Mouse (Mus musculus) adrenal gland, postnatal 10 days (tissue): ENCODE measurements around the gene Srrt. TPM values are rescaled to one million over a fixed set of nuclear protein-coding genes. Genes with fewer than 3 reads are reported as not detected.
A peak's percentile ranks its signal among the peaks of the same experiment; 100 is the strongest.
"Not testable (repeated sequence)": the region's sequence is repeated elsewhere in the genome, so short reads cannot be mapped to it uniquely, and the experiment has no call there.

ENCODE experiments used
- DNase-seq: peaks from one replicate; pipeline ENCODE4 v3.0.0; 2021; ENCODE audit warnings: mixed read lengths
- total RNA-seq, 2 experiments: library from RNA; stranded (reverse); gene quantifications; 2 replicates each; pipeline ENCODE4 v1.2.3; 2021

Srrt gene
- total RNA-seq, 2 experiments from 2014 or later: 130 to 173 TPM

DNA sequence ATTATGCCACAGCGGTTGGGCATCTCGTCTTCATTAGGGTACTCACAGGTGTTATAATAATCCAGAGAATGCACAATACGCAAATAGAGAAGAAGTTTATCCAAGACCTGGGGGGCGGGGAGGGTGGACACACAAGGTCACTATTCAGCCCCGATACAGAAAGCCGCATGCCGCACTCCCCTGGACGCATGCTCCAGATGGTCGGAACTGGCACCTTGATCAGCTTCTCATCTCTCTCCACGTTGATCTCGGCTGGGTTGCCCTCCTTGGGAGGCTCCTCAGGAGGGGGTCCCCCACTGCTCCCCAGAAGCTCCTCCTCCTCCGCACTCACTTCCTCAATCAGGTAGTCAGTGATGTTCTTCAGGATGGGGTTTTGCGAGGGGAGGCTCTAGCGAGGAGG, 10.3 kb downstream of the Srrt start:
- DNase-seq: no peak

DNA sequence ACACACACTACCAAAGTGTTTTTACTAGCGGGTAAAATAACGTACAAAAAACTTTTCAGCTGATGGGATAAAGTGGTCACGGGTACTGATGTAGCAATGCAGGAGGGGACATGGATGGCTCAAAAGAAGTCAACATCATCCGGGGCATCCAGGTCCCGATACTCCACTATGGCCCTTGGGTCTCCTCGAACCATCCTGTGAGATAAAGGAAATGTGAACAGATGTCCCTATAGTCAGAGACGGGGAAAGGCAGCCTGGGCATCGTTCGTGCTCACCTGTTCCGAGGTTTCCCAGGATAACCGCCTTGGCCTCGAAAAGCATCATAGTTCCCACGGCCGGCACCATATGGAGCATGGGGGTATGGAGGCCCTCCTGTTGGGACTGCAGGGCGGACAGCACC, 11.8 kb downstream of the Srrt start:
- no peak for DNase-seq

DNA sequence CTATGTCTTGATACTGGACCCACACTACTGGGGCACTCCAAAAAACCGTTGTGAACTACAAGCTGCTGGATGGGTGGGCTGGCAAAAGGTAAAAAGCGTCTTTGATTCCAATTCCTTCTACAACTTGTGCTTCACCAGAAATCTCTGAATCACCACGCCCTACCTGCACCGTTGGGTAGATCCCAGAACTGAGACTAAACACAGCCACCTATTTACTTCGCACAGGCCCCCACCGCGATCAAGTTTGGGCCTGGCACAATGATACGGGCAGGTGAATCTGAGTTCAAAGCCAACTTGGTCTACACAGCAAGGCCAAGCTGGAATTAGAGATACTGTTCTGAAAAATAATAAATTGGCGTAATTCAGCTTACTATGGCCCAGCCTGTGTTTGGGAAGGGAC, 12.2 kb downstream of the Srrt start:
- DNase-seq: no peak

DNA sequence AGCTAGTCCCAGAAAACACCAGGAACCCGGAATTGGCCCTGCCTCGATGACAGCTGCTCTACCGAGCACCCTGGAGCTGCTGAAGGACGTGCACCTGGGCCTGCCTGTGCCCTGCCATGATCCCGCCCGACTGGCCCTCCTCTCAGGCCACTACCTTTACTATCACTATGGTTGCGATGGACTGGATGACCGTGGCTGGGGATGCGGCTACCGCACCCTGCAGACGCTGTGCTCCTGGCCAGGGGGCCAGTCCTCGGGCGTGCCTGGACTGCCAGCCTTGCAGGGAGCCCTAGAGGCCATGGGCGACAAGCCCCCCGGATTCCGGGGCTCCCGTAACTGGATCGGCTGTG, 12.8 kb downstream of the Srrt start:
- no peak for DNase-seq

DNA sequence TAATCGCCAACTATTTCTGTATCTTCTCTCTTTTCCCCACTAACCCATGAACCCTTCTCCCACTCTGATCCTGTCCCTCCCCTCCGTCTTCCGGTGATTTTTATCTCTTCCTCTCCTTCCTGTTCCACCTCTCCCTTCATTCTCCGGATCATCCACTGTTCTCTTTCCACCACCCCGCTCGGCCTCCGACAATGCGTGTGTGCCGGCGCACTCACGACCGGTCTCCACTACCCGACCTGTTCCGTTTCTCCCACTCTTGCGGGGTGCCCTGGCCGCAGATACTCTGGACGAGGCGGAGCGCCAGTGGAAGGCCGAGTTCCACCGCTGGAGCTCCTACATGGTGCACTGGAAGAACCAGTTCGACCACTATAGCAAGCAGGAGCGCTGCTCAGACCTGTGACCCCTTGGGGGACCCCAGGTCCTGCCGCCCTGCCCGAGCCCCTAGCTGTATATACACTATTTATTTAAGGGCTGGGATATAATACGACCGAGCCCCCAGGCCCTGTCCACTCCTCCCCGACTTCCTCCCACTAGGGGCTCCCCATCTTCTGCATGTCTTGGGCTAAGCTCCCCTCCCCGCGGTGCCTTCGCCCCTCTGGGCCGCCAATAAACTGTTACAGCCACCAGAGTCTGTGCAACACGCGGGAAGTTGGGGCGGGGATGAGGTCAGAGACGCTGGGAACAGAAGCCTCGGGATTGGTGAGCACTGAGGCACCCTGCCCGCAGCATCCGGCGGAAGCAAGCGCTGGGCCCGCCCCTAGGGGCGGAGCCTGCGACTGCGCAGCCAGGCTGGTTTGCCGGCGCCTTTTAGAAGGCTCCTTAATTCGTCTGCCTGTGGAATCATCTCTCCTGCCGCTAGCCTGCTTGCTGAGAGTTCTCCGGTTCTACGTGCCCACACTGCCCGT, 13.4 kb downstream of the Srrt start, which contains the start of gene Ufsp1:
Gene Ufsp1 (plus strand): TSS at position 791 of the 905 bp plus-strand sequence.
- peak; percentile 98 for DNase-seq

DNA sequence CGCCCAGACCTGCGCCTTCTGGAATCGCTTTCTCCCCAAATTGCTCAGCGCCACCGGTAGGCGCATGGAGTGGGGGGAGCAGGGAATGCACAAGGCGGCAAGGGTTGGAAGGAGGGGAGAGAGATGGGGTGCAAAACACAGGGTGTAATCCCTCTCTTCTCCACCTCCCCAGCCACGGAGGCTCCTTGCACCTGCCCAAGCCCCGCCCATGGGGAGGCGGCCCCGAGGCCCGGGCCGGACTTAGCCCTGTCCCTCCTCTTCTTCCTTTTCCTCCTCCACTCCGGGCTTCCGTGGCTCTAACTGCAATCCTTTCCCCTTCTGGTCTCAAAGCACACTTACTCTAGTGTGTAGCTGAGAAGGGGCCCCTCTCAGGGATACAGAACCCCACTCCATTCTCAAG, 14.2 kb downstream of the Srrt start:
- DNase-seq: peak; percentile 90

DNA sequence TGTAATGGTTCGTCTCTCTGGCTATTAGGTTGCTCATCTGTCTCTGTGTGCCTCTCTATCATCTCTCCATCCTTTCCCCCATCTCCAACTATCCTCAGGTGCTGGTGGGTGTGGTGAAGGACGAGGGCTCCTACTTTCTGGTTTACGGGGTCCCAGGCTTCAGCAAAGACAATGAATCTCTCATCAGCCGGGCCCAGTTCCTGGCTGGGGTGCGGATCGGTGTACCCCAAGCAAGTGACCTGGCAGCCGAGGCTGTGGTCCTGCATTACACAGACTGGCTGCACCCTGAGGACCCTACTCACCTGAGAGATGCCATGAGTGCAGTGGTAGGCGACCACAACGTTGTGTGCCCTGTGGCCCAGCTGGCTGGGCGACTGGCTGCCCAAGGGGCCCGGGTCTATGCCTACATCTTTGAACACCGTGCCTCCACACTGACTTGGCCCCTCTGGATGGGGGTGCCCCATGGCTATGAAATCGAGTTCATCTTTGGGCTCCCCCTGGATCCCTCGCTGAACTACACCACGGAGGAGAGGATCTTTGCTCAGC, 16.0 kb downstream of the Srrt start:
- DNase-seq: no peak

DNA sequence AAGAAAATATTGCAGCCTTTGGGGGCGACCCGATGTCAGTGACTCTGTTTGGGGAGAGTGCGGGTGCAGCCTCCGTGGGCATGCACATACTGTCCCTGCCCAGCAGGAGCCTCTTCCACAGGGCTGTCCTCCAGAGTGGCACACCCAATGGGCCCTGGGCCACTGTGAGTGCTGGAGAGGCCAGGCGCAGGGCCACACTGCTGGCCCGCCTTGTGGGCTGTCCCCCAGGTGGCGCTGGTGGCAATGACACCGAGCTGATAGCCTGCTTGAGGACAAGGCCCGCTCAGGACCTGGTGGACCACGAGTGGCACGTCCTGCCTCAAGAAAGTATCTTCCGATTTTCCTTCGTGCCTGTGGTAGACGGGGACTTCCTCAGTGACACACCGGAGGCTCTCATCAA, 16.8 kb downstream of the Srrt start:
- DNase-seq: peak; percentile 83

DNA sequence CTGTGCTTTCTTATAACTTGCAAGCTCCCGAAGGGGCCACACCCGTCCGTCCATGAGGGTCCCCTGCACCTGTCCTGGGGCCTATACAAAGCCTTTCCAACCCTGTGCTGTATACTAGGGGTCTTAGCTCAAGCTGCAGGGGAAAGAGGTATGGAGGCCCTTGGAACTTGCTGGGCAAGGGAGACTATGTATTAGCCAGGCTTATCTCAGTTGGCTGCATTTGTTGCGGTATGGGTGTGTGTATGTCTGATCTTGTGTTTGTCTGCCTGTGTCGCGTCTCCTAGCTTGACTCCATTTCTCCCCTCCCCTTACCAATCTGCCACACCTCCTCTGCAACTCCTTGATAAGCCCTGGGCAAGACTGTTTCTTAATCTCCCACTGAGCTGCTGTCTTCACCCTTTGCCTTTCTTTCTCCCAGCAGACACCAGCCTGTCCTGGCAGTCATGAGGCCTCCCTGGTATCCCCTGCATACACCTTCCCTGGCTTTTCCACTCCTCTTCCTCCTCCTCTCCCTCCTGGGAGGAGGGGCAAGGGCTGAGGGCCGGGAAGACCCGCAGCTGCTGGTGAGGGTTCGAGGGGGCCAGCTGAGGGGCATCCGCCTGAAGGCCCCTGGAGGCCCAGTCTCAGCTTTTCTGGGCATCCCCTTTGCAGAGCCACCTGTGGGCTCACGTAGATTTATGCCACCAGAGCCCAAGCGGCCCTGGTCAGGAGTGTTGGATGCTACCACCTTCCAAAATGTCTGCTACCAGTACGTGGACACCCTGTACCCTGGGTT, 17.7 kb downstream of the Srrt start:
- DNase-seq: no peak

DNA sequence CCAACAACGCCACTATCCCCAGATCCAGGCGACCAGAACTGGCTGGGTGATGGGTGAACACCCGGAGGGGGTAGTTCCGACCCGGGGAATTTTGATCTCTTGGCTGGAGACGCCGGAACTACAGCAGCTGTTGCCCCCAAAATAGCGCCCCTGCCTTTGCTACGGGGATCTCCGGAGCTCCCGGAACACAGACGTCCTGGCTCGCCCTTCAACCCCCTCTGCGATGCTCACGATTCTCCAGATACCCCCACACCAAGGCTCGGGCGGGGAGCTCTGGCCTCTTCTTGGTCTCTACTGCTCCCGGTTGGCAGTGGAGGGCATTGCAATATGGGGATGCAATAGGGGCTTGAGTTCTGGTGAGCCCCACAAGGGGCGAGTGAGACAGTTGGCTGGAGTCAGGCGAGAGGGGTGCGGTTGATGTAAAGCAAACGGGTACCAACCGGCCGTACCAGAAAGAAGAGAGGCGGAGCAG, 18.4 kb downstream of the Srrt start:
- DNase-seq: peak; percentile 25

DNA sequence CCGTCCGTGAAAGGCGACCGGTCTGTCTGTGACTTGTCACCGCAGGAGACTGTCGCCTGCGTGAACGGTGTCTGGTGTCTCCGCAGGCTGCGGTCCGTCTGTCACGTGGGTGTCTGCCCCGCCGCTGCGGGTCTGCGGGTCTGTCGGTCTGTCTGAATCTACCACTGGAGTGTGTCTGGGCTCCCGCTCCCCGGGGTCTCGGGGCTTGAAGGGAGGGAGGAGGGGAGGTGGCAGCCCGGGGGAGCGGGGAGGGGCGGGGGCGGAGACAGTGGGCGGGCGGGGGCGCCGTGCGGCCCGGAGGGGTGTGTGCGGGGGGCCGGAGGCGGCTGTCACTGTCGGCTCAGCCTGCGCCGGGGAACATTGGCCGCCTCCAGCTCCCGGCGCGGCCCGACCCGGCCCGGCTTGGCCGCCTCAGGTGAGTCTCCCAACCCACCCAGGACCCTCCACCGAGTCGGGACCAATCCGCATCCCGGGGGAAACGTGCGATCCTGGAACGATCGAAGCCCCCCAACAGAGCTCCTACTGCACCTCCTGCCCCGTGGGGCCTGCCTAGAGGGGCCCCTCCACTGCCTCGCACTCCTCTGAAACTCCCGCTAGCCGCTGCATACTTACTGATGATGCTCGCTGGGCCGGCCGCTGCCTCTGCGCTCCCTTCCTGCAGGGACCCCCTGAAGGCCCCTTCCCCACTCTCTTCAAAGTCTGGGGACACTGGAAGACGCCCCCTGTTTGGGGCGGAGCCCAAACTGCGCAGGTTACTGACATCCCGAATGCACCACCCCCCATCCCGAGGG, 19.3 kb downstream of the Srrt start:
- DNase-seq: peak; percentile 21

DNA sequence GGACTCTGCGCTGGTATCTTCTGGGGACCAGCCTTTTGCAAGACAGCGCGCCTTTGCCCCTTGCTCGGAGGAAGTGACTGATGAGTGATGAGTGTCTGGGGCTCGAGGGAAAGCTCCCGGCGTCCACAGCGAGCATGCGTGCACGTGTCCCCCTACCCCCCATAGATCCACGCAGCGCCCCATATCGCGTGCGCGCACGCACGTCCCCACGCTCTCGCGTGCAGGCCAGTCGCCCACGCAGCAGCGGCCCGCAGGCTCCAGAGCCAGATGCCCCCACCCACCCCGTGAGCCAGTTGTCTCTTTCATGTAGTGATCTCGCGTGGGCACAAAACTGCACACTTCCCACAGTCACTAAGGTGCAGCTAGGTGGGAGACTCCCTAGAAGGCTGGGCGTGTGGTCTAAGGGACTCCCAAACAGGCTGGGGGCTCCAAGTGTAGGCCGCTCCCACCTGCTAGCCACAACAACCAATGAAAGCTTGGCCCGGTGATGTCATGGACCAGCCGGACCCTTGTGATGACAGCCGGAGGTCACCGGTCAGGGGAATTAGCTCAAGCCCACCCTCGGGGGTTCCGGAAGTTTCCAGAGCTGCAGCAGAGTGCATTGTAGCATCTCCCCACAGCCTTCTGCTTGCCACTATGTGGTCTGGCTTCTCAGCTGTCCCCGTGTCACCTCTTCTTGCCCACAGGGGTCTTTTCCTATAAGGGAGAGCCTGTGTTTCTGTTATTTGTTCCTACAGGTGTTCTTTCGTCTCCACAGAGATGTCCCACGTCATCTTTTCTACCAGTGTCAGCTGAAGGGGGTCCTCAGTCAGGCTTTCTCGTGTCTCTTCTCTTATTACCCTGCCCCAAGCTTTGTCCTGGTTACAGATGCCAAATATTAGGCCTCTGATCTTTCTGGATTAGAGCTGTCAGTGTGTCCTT, 20.2 kb downstream of the Srrt start, which contains the start of gene Ache:
Gene Ache (plus strand): TSS at position 488 of the 921 bp plus-strand sequence.
- peak; percentile 21 for DNase-seq

DNA sequence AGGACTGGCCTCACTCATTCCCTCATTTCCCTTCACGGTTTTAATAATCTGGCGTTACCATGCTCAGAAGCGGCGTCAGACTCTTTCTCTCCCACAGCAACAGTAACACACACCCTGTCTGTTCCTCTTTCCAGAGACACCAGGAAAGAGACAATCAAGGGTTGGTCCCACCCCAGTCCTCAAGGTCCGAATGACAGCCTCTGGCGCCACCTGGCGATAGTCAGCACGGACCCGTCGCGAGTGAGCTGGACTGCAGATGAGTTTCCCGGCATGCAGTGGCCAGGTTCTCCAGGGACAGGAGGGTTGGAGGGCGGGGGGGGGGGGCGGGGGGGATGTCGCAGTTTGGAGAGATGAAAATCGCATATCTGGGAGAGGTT, 20.8 kb downstream of the Srrt start:
- peak; percentile 91 for DNase-seq

DNA sequence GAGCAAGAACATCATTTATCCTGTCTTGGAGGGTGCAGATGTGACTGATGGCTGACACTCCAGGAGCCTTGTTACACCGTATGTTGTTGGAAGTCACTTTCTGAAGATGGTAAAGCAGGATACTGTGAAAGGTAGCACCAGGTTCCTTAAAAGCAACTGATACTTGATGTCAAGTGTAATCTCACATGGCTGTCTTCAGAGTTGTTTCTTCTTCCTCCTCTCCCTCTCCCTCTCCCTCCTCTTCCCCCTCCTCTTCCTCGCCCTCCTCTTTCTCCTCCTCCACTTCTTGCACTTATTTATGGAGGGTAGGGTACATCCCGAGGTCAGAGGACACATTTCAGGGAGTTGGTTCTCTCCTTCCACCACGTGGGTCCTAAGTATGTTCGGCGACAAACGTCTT, 21.5 kb downstream of the Srrt start:
- DNase-seq: no peak

DNA sequence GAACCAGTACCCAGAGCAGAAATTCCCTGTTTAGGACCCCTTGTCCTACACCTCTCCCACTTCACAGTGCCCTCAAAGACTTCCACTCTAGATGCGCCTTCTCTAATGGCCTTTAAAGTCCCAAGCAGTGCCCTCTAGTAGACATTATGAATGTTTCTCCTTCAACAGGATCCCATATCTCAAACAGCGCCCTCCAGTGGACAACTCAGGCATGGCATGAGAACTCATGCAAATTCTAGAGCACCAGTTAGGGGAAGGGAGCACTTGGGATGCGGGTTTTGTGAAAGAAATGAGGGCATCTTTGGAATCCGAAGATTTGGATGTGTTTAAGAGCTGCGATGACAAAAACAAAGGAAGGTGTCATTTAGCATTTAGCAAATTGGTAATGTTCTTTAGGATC, 22.4 kb downstream of the Srrt start:
- peak; percentile 69 for DNase-seq

DNA sequence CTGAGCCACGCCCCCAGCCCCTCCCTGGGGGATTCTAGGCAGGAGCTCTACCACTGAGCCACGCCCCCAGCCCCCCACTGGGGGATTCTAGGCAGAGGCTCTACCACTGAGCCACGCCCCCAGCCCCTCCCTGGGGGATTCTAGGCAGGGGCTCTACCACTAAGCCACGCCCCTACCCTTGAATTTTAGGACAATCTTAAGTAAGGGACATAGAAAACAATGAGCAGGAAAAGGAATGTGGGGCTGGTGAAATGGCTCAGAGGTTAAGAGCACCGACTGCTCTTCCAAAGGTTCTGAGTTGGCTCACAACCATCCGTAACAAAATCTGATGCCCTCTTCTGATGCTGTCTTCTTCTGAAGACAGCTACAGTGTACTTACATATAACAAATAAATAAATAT, 23.1 kb downstream of the Srrt start:
- DNase-seq: not testable (repeated sequence)

DNA sequence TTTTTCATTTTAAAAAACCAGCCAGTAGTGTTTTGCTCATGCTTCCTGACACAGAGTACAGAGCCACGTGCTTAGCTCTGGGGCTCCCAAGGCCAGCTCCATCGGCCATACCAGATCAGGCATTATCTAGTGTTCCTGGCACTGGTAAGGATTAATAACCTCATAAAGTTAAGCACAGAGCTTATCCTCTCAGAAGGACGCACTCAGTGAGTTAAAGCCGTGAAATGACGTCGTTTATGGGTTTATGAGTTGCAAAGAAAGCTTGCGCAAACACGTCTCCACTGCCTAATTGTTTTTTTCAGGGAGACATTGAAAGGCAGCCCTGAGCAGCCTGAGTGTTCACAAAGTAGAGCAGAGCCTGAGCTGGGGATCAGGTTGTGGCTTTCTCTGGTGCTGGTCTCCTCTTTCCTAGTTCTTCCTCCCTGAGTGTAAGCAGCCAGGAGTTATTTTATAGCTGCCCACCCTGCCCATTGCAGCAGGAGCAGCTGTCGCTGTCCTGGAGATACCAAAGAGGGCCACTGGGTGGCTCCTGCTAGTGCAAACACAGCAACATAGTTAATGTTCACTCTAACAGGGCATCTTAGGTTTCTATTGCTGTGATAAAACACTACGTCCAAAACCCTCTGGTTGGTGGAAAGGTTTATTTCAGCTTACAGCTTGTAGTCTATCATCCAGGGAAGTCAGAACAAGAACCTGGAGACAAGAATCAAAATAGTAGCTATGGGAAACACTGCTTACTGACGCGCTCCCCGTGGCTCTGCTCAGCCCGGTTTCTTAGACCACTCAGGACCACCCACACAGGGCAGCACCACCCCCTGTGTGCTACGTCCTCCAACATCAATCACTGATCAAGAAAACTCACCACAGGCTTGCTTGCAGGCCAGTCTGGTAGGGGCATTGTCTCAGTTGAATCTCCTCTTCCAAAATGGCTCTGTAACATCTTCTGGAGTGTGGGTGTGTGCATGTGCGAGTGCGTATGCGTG, 29.8 kb downstream of the Srrt start:
- peak; percentile 51 for DNase-seq

DNA sequence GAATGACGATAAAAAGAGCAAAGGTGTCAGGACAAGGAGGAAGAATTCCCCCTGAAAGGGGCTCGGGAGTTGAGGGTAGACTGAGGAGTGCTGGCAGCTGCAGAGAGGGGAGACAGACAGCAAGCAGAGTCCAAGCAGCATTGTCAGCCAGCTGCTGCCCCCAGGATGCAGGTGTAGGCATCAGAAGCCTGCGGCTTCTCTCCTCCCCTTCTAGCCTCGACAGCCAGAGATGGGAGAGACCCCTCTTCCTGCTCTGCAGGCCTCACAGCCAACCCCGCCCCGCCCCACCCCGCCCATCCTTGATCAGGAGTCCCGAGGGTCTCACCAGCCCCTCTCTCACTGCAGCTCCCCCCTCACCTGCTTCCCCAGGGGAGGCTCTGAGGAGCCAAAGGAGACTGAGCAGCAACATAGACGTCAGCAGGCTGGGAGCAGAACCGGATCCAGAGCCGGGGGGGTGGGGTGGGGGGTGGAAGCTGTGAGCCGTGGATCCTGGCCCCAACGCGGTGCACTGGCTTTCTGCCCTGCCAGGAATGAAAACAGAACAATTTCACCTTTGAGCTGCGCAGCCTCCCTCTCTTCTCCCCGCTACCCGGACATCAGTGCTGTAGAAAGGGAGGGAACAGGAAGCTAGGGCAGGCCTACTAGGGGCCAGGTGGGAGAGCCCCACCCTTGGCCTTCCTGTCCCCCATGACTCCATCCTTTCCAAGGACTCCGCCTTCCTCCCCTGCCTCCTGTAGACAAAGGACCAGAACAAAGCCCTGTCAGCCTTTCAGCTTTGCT, 39.2 kb downstream of the Srrt start:
- DNase-seq: no peak

DNA sequence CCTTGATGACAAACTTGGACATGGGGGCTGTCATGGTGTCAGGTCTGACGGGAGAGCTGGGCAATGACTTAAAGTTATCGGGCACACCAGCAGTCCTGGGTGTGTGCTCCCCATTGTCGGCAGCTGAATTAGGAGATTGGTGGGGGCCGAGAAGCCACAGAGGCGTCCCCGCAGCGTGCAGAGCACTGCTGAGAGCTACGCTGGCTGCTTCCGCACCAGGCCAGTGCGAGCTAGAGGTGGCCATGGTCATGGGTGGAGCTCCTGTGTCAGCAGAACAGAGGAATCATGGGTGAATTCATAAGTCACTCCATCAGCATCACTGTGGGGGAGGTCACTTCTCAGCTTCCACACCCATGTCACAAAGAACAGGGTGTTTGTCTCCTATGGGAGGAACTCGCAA, 42.7 kb downstream of the Srrt start:
- no peak for DNase-seq
